Mouse (Mus musculus): ENCODE measurements around the gene Chn1. TPM values are rescaled to one million over a fixed set of nuclear protein-coding genes. Genes with fewer than 3 reads are reported as not detected.

Gene Chn1
- polyA plus RNA-seq, 1 experiment from 2014 or later: 38.9 TPM

- Histone ChIP-seq H3K4me1 (peaks cover 21% of the 10 kb centered on the region), H3K36me3 (no peaks in the 10 kb centered on the region), H3K4me3 (no peak overlapping the region), H3K27me3 (ENCODE audit: low read depth, poor library complexity, severe bottlenecking) (peaks cover 19% of the 10 kb centered on the region; the same call in 1 of the 2 replicates), H3K9me3 (replicated peaks) (no peaks in the 10 kb centered on the region), H3K27ac (replicated peaks) (no peak overlapping the region)
- no peak for DNase-seq (ENCODE audit: low spot score)
- 88% methylated on average over 2 of the region's 2 CpGs for WGBS
Measured at GRCm38 (mm10) chr2:73593101-73593439, 182.1 kb downstream of the Chn1 start.

- no peak overlapping the region for H3K27ac ChIP-seq (replicated peaks)
- no peaks in the 10 kb centered on the region for H3K9me3 ChIP-seq (replicated peaks)
- WGBS: 87% methylated on average over 14 of the region's 14 CpGs
- DNase-seq (ENCODE audit: low spot score): no peak
- H3K36me3 ChIP-seq: no peaks in the 10 kb centered on the region
- H3K27me3 ChIP-seq (ENCODE audit: low read depth, poor library complexity, severe bottlenecking): peaks cover 19% of the 10 kb centered on the region; the same call in 1 of the 2 replicates
- H3K4me1 ChIP-seq: peaks cover 21% of the 10 kb centered on the region
- H3K4me3 ChIP-seq: no peak overlapping the region
Measured at GRCm38 (mm10) chr2:73592231-73593100, 182.7 kb downstream of the Chn1 start.

- Histone ChIP-seq H3K4me3 (no peak overlapping the region), H3K36me3 (no peaks in the 10 kb centered on the region), H3K27ac (replicated peaks) (no peak overlapping the region), H3K9me3 (replicated peaks) (no peaks in the 10 kb centered on the region), H3K4me1 (peaks cover 23% of the 10 kb centered on the region), H3K27me3 (ENCODE audit: low read depth, poor library complexity, severe bottlenecking) (peaks cover 23% of the 10 kb centered on the region; the same call in 1 of the 2 replicates)
- 61% methylated on average over 6 of the region's 6 CpGs for WGBS
- DNase-seq (ENCODE audit: low spot score): no peak
Measured at GRCm38 (mm10) chr2:73591246-73591645, 183.9 kb downstream of the Chn1 start.

DNA sequence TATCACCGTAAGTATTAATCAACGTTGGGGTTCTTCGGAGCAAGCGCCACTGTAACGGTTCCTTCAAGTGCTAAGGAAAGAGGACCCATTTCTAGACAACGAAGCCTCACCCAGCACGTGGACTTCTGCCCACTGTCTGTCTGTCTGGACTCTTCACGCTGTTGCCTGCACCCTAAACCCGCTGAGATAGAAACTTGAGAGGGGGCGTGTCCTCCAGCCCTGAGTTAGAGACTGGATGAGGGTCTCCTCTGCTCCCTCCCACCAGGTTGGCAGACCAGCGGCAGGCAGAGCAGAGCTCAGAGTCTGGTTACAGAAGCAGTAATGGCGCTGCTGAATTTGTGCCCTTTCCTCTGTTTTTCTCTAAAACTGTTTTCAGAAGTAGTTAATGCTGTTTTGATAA is 185.0 kb downstream of the Chn1 start:
- peak; percentile 58 for DNase-seq (ENCODE audit: low spot score)
- H3K27me3 ChIP-seq (ENCODE audit: low read depth, poor library complexity, severe bottlenecking): peaks cover 31% of the 10 kb centered on the region
- H3K27ac ChIP-seq (replicated peaks): no peak overlapping the region
- 13% methylated on average over 12 of the region's 12 CpGs for WGBS
- peaks cover 30% of the 10 kb centered on the region for H3K4me1 ChIP-seq
- no peaks in the 10 kb centered on the region for H3K36me3 ChIP-seq
- H3K9me3 ChIP-seq (replicated peaks): no peaks in the 10 kb centered on the region
- peak overlapping the region; percentile 39 for H3K4me3 ChIP-seq

DNA sequence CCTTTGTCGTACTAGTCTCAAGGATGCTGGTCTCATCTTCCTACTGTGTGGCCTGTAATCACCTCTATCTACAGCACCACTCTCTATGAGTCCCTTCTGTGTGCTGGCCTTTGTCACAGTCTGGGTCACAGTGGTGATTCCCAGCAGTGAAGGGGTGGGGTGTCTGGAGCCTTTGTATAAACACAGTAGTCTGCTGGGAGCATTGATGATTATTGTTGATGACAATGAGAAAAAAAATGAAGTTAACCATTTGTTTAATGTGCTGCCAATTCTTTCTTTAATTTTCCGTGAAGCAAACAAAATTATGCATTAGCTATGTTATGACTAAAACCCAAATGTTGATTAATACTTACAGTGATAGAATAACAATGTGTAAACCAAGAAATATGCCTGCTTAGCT is 186.2 kb downstream of the Chn1 start:
- Histone ChIP-seq H3K36me3 (no peaks in the 10 kb centered on the region), H3K9me3 (replicated peaks) (no peaks in the 10 kb centered on the region), H3K4me1 (peaks cover 39% of the 10 kb centered on the region), H3K4me3 (no peak overlapping the region), H3K27ac (replicated peaks) (no peak overlapping the region), H3K27me3 (ENCODE audit: low read depth, poor library complexity, severe bottlenecking) (peaks cover 31% of the 10 kb centered on the region)
- no peak for DNase-seq (ENCODE audit: low spot score)
- 75% methylated on average over 2 of the region's 2 CpGs for WGBS

DNA sequence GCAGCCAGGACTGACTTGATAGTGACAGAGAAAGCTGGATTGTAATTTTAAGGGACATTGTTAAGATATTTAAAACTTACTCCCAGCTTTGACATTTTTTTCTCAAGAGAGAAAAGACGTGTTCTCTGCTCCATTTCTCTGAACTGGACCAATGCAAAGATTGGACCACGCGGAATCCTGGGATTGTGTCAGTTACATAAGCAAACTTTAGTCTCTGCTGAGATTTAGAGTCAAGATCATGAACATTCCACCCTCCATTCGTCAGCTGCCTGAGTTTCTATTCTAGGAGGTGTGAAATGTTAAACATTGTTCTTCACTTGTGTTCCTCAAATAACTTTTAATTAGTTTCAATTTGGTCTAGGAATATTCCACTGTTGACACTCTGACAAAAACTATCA is 188.0 kb downstream of the Chn1 start:
- WGBS: 62% methylated on average over 4 of the region's 4 CpGs
- H3K36me3 ChIP-seq: no peaks in the 10 kb centered on the region

DNA sequence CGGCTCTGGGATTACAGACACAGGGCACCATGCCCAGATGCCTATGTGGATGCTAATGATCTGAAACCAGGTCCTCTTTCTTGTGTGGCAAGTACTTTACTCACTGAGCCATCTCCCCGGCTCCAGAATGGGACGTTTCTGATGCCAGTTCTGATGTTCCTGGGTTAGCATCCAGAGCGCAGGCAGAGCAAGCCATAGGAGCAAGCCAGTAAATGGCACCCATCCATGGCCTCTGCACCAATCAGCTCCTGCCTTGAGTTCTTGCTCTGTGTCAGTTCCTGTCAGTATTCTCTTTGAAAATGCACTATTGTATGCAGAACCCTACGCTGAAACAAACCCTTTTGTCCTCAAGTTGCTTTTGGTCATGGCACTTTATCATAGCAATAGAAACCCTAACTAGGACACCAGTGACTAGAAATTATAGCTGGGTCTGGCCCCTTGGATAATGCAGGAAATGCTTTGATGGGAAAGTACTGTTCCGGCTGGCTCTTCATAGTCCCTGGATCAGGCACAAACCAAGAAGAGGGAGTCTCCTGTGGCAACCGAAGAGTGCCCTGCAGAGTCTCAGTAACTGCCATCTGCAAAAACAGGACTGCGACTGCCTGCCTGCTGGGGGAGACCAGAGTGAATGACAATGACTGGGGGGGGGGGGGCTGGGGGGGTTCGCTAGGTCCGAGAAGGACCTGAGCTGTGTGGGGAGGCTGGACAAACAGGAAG is 188.6 kb downstream of the Chn1 start:
- Histone ChIP-seq H3K36me3 (no peaks in the 10 kb centered on the region), H3K27ac (replicated peaks) (no peak overlapping the region), H3K27me3 (ENCODE audit: low read depth, poor library complexity, severe bottlenecking) (peaks cover 31% of the 10 kb centered on the region), H3K9me3 (replicated peaks) (no peaks in the 10 kb centered on the region), H3K4me1 (peaks cover 35% of the 10 kb centered on the region), H3K4me3 (no peak overlapping the region)
- no peak for DNase-seq (ENCODE audit: low spot score)
- 58% methylated on average over 10 of the region's 10 CpGs for WGBS

More for the DNA sequence above, 188.0 kb downstream of the Chn1 start:
- no peak overlapping the region for H3K27ac ChIP-seq (replicated peaks)
- no peaks in the 10 kb centered on the region for H3K9me3 ChIP-seq (replicated peaks)
- H3K27me3 ChIP-seq (ENCODE audit: low read depth, poor library complexity, severe bottlenecking): peaks cover 31% of the 10 kb centered on the region
- H3K4me3 ChIP-seq: no peak overlapping the region
- DNase-seq (ENCODE audit: low spot score): no peak
- H3K4me1 ChIP-seq: peaks cover 35% of the 10 kb centered on the region

GRCm38 (mm10) chr2:73585347-73585831 is 189.8 kb downstream of the Chn1 start:
- peak; percentile 36 for DNase-seq (ENCODE audit: low spot score)
- H3K36me3 ChIP-seq: no peaks in the 10 kb centered on the region
- H3K4me3 ChIP-seq: peak overlapping the region; percentile 56
- peak overlapping the region; percentile 57; the same call in 1 of the 2 replicates for H3K27ac ChIP-seq (replicated peaks)
- H3K9me3 ChIP-seq (replicated peaks): no peaks in the 10 kb centered on the region
- peaks cover 22% of the 10 kb centered on the region for H3K27me3 ChIP-seq (ENCODE audit: low read depth, poor library complexity, severe bottlenecking)
- WGBS: 12% methylated on average over 12 of the region's 12 CpGs
- peaks cover 29% of the 10 kb centered on the region for H3K4me1 ChIP-seq

DNA sequence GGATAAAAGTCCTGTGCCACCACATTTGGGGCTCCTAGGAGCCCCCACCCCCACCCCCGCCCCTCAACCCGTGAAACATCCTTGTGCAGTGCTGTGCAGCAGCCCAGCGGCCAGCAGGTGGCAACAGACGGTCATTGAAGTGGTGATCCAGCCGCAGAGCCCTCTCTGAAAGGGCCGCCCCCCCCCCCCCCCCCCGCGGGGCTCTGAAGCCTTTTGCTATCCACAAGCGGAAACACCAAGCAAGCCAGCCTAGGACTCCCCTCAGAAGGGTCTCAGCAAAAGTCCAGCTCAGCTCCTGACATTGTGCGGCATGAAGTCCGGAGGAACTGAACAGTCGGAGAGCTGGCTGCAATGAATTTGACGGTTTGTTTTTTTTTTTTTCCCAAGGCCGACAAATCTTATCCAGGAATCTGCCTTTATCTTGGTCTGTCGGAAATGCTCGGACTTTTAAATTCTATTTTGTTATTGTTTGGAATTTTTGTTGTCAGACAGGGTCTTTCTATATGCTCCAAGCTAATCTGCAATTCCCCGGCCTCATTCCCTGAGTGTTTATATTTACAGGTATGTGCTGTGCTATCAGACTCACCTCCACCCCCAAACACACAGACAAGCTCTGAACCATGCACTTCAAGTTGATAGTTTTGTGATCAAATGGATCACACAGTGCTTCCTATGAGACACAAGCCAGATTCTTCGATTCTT is 190.3 kb downstream of the Chn1 start:
- peak overlapping the region; percentile 56 for H3K4me3 ChIP-seq
- H3K27ac ChIP-seq (replicated peaks): peak overlapping the region; percentile 57
- H3K9me3 ChIP-seq (replicated peaks): no peaks in the 10 kb centered on the region
- H3K36me3 ChIP-seq: no peaks in the 10 kb centered on the region
- H3K27me3 ChIP-seq (ENCODE audit: low read depth, poor library complexity, severe bottlenecking): peaks cover 21% of the 10 kb centered on the region
- peaks cover 24% of the 10 kb centered on the region for H3K4me1 ChIP-seq
- DNase-seq (ENCODE audit: low spot score): peak; percentile 87
- 3% methylated on average over 18 of the region's 18 CpGs for WGBS

DNA sequence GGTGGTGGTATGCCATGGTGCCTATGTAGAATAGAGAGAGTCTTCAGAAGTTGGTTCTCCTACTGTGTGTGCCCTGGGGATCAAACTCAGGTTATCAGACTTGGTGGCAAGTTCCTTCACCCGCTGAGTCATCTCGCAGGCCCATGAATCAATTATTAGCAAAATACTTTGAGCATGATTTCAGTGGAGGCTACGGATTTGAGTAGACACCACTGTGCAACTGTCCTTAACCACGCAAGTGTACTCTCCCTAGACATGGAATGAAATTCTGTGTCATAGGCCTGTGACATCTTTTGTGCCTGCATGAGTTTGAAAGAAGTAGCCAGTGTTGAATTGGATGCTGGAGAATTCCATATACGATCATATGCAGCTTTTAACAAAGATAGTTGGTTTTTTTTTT is 194.4 kb downstream of the Chn1 start:
- Histone ChIP-seq H3K27ac (replicated peaks) (no peak overlapping the region), H3K9me3 (replicated peaks) (no peaks in the 10 kb centered on the region), H3K27me3 (ENCODE audit: low read depth, poor library complexity, severe bottlenecking) (peaks cover 3% of the 10 kb centered on the region; the same call in 1 of the 2 replicates), H3K36me3 (no peaks in the 10 kb centered on the region), H3K4me3 (no peak overlapping the region), H3K4me1 (peaks cover 15% of the 10 kb centered on the region)
- 93% methylated on average over 5 of the region's 5 CpGs for WGBS
- no peak for DNase-seq (ENCODE audit: low spot score)

DNA sequence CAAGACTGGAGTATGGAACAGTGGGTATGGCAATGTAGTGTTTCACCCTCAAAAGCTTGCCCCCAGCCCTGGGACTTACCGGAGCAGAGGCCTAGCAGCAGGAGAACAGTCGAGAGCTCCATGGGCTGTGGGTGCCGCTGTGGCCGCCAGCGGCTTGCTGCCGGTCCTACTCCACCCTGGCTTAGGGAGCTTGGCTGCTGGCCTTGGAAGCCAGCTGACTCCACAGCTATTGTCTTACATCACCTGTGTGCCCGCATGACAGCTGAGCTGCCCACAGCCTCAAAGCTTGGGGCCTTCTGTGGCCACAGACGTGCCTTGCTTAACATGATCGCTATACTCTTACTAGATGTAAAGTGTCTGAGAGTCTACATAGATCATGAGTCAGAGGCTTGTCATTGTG is 195.0 kb downstream of the Chn1 start, which contains the start of gene Chrna1:
Gene Chrna1 (minus strand): TSS at position 173 of the 400 bp plus-strand sequence.
- no peaks in the 10 kb centered on the region for H3K27me3 ChIP-seq (ENCODE audit: low read depth, poor library complexity, severe bottlenecking)
- no peak for DNase-seq (ENCODE audit: low spot score)
- H3K4me3 ChIP-seq: no peak within 1 kb of the TSS
- no peak within 1 kb of the TSS for H3K27ac ChIP-seq (replicated peaks)
- no peaks in the 10 kb centered on the region for H3K36me3 ChIP-seq
- 93% methylated on average over 9 of the region's 9 CpGs for WGBS
- H3K4me1 ChIP-seq: peaks cover 9% of the 10 kb centered on the region
- H3K9me3 ChIP-seq (replicated peaks): no peaks in the 10 kb centered on the region

DNA sequence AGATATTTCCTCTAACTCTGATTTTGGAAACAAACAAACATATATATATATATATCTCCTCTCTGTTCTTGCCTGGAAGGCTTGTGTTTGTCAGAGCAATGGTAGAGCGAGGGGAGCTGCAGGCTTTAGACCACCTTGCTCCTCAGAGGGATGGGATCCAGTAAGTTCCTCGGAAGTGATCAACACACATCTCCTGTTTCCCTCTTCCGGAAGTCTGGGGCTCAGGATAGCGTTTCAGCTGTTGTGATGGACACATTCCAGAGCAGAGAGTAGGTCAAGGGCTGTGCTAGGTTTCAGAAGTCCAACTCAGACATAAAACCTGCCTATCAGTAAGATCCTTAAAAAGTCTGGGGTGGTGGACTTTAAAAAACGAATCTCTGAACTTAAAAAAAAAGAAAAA is 196.0 kb downstream of the Chn1 start:
- no peaks in the 10 kb centered on the region for H3K36me3 ChIP-seq
- WGBS: 67% methylated on average over 5 of the region's 5 CpGs
- no peak overlapping the region for H3K27ac ChIP-seq (replicated peaks)
- H3K4me3 ChIP-seq: no peak overlapping the region
- H3K4me1 ChIP-seq: no peaks in the 10 kb centered on the region
- H3K27me3 ChIP-seq (ENCODE audit: low read depth, poor library complexity, severe bottlenecking): no peaks in the 10 kb centered on the region
- no peak for DNase-seq (ENCODE audit: low spot score)
- H3K9me3 ChIP-seq (replicated peaks): no peaks in the 10 kb centered on the region

Data from midbrain, embryonic 10.5 days (tissue).